Mouse (Mus musculus) G1E-ER4 (cell line): ENCODE results near the gene Tmem131l. TPM values are rescaled to one million over a fixed set of nuclear protein-coding genes. Genes with fewer than 3 reads are reported as not detected.

Experiments
- GATA1 ChIP-seq: IDR thresholded peaks from one replicate; pipeline ENCODE4 v1.8.0; 2012; ENCODE audit warnings: low read length, inconsistent platforms
- polyA plus RNA-seq: library from polyadenylated mRNA; stranded (reverse); fragments of >175 nt; gene quantifications from 2 replicates; pipeline ENCODE4 v1.2.3, GENCODE M21; 2012

The Tmem131l gene
- polyA plus RNA-seq, 1 experiment, result 39.4 TPM

GRCm38 (mm10) chr3:83943691-83944090, 96.3 kb downstream of the Tmem131l start:
- no peak for TF ChIP-seq GATA1

GRCm38 (mm10) chr3:83943212-83943611, 96.8 kb downstream of the Tmem131l start:
- TF ChIP-seq GATA1, result no peak

- no peak for TF ChIP-seq GATA1
These were observed 98.1 kb downstream of the Tmem131l start for GRCm38 (mm10) chr3:83941921-83942320.

GRCm38 (mm10) chr3:83938871-83939270, 101.1 kb downstream of the Tmem131l start:
- no peak for TF ChIP-seq GATA1

GRCm38 (mm10) chr3:83934514-83934913, 105.5 kb downstream of the Tmem131l start:
- no peak for TF ChIP-seq GATA1

- no peak for TF ChIP-seq GATA1
These were observed 124.0 kb downstream of the Tmem131l start for GRCm38 (mm10) chr3:83915768-83916496.

- no peak for TF ChIP-seq GATA1
These were observed 124.9 kb downstream of the Tmem131l start for GRCm38 (mm10) chr3:83915102-83915501.

- no peak for TF ChIP-seq GATA1
These were observed 129.3 kb downstream of the Tmem131l start for GRCm38 (mm10) chr3:83910707-83911106.

GRCm38 (mm10) chr3:83906185-83906584, 133.8 kb downstream of the Tmem131l start:
- no peak for TF ChIP-seq GATA1

- TF ChIP-seq GATA1, result no peak
These were observed 134.8 kb downstream of the Tmem131l start for GRCm38 (mm10) chr3:83905161-83905560.

- TF ChIP-seq GATA1, result no peak
These were observed 135.6 kb downstream of the Tmem131l start for GRCm38 (mm10) chr3:83904176-83904958.

- no peak for TF ChIP-seq GATA1
These were observed 137.0 kb downstream of the Tmem131l start for GRCm38 (mm10) chr3:83902943-83903342.

- TF ChIP-seq GATA1, result no peak
These were observed 137.5 kb downstream of the Tmem131l start for GRCm38 (mm10) chr3:83902459-83902858.

- no peak for TF ChIP-seq GATA1
These were observed 139.1 kb downstream of the Tmem131l start for GRCm38 (mm10) chr3:83900756-83901373.

GRCm38 (mm10) chr3:83899556-83899955, 140.4 kb downstream of the Tmem131l start:
- TF ChIP-seq GATA1, result no peak

GRCm38 (mm10) chr3:83898246-83898645, 141.7 kb downstream of the Tmem131l start:
- no peak for TF ChIP-seq GATA1
